Mouse (Mus musculus) ovary, adult 18-20 months (tissue): ENCODE results near the gene Ina.

ENCODE experiments used
- DNase-seq: peaks from one replicate; pipeline ENCODE4 v3.0.0; 2022; ENCODE audit warnings: low spot score, mixed read lengths

The Ina gene

GRCm38 (mm10) chr19:47014159-47014446 is 395 bp upstream of the Ina start:
- DNase-seq, result no peak

DNA sequence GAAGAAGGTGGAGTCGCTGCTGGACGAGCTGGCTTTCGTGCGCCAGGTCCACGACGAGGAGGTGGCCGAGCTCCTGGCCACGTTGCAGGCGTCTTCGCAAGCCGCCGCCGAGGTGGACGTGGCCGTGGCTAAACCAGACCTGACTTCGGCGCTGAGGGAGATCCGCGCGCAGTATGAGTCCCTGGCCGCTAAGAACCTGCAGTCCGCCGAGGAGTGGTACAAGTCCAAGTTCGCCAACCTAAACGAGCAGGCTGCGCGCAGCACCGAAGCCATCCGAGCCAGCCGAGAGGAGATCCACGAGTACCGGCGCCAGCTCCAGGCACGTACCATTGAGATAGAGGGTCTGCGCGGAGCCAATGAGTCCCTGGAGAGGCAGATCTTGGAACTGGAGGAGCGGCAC is 898 bp downstream of the Ina start:
- DNase-seq, result no peak

GRCm38 (mm10) chr19:47015965-47016364 is 1.5 kb downstream of the Ina start:
- DNase-seq, result no peak

DNA sequence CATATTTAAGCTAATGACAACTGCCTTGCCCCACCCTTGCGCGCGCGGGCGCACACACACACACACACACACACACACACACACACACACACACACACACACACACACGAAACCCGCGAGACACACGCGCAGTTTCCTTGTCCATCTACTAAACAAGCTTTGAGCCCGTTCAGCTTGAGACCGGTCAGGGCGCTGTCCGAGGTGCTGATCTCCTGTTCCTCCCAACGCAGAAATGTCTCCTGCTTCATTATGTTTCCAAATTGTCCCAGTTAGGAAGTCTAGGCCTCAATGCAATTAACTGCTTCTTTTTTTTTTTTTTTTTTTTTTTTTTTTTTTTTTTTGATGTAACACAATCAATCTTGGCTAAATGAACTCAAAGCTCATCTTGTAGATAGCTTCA is 2.0 kb downstream of the Ina start:
- DNase-seq, result peak; percentile 41

- DNase-seq, result no peak
Observed at GRCm38 (mm10) chr19:47017831-47018230, 3.3 kb downstream of the Ina start.

DNA sequence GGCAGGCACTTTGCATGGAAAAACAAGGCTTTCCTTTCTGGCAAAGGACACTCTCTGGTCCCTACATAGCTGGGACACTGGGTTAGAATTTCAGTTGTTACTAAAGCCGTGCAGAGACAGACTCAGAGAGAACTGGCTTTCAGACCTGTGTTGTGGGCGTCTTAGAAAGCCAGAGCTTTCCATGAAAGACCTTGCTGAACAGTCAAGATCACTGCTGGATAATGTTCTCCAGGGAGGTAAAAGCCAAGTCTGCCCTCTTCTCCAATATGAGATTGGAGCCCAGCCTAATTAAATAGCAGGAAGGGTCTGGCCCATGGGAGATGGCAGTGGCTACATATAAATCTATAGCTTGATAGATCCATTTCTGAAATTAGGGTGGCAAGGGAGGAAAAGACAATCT is 3.8 kb downstream of the Ina start:
- no peak for DNase-seq

GRCm38 (mm10) chr19:47019326-47019725 is 4.8 kb downstream of the Ina start:
- DNase-seq, result no peak

GRCm38 (mm10) chr19:47022709-47023108 is 8.2 kb downstream of the Ina start:
- no peak for DNase-seq

DNA sequence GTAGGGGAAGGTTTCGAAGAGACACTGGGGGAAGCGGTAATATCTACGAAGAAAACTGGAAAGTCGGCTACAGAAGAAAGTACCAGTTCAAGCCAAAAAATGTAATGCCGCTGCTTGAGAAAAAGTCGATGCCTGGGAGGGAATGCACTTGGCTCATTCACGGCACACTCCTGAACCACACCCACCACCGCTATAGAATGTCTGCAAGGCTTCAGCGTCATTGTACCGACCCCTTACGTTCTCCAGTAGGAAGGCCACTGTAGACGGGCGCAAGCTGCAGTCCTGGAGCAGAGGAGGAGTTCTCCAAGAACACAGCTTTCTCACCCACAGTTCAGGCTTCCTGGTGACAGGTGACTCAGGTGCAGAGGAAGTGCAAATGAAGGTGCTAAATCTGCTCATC is 9.0 kb downstream of the Ina start:
- no peak for DNase-seq

DNA sequence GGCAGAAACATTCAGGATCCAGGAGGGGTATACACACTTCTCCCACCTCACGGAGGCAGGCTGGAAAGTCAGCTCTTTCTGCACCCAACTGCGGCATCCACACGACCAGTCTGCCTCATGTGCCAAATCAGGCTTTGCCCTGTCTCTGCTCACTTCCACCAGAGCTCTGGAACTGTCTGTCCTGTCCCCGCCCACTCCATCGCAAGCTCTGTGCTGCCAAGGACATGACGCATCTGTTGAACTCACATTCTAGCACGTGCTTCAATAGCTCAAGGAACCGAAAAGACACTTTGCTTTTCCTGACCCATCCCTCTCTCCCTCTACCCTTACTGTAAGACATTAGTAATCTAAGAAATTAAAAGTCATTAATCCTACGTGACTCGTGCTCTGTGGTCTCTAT is 10.5 kb downstream of the Ina start:
- no peak for DNase-seq

GRCm38 (mm10) chr19:47026513-47026912 is 12.0 kb downstream of the Ina start:
- DNase-seq, result no peak

DNA sequence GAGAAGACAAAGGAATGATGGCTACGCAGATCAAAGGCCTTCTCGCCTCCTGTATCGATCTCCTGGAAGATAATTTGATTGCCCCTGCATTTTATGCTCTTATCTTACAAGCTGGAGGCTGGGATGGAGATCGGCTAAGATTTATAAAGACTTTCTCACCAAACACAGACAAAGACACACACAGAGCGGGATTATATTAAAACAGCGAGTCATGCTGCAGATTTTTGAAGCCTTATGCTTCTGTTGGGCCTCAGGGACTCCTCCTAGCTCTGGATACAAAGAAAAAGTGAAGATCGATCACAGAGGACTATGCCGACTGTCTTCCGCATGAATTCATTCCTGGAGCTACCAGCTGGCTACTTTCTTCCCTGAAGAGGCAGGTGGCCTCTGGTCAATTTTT is 15.3 kb downstream of the Ina start:
- no peak for DNase-seq

DNA sequence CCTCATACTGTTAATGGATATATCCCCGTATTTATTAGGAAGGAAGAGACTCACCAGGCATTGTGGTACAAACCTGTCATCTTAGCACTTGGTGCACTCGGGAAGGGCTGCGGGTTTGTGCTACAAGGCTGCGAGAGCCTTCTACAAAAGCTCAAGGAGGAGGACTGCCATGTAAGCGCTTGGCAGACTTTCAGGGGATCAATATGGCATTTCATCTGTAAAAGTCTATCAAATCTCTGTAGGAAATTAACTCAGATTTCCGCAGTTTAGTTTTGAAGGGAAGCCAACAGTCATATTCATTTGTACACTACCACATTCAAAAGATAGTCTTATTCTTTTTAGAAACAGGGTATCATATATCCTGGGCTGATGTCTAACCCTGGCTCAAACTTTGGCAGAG is 17.3 kb downstream of the Ina start:
- no peak for DNase-seq

DNA sequence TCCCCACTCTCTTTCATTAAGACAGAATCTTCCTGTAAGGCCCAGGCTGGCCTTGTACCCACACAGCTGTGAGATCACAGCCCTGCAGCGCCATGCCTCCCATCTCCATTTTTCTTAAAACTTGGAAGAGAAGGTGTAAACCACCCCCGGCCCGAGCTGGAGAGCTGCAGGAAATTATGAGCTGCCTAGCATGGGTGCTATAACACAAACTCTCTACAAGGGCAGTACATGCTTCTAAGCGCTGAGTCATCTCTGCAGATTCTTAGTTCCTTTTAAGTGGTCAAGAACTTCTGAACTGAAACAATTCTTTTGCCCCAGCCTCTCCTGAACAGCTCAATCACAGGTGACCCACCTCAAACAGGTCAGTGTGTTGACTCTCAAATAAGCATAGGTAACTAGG is 20.4 kb downstream of the Ina start:
- DNase-seq, result no peak

DNA sequence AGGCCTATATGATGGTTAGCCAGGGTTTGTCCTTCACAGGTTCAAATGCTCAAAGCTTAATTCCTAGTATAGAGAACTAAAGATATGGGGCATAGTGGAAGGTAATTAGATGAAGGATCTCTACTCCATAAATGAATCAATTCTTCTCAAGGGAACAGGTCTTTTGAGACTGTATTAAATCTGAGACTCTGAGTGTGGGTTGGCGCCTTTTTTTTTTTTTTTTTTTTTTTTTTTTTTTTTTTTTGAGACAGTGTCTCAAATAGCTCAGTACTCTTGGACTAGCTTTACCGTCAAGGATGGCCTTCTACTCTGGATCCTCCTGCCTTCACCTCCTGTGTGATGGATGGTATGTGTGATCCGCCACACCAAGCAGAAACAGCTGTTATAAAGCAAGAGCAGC is 22.1 kb downstream of the Ina start:
- no peak for DNase-seq

- no peak for DNase-seq
Observed at GRCm38 (mm10) chr19:47040720-47041473, 26.4 kb downstream of the Ina start.

GRCm38 (mm10) chr19:47043608-47044007 is 29.1 kb downstream of the Ina start:
- DNase-seq, result no peak

- no peak for DNase-seq
Observed at GRCm38 (mm10) chr19:47046343-47046742, 31.8 kb downstream of the Ina start.

DNA sequence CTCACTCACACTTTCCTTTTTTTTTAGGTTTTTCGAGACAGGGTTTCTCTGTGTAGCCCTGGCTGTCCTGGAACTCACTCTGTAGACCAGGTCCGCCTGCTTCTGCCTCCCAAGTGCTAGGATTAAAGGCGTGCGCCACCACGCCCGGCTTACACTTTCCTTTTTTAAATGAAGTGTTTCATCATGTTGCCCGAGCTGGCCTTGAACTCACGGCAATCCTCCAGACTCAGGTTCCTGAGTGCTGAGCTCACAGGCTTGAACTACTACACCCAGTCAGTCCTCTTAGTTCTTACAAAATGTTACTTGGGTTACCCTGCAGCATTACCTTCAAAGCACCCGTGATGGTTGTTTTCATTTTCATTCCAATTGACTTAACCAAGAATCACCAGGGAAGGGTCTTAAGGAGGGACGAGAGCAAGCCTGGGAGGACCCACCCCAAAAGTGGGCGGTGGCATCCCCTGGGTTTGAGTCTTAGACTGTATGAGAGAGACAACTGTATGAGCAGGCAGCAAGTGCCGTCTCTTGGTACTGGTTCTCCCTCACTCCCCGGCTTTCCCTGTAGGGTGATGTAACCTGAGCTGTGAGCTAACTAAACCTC is 32.8 kb downstream of the Ina start:
- DNase-seq, result no peak

GRCm38 (mm10) chr19:47049061-47049460 is 34.6 kb downstream of the Ina start:
- no peak for DNase-seq

DNA sequence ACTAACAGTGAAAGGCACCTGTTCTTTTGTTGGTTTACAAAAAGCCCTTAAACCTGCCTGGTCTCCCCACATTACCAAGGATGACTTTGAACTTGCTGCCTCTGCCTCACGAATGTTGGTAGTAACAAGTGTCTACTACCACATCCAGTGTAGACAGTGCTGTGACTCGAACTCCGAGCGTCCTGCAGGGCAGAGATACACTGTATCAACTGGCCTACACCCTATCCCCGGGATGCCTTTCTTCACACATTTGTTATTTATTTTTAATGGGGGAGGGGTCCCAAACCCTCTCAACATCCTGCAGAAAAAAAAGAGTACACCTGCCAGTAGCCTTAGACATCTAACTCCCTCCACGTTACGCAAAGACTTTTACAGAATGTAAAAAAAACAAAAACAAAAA is 35.3 kb downstream of the Ina start:
- DNase-seq, result no peak

- DNase-seq, result peak; percentile 46
Observed at GRCm38 (mm10) chr19:47050271-47051032, 36.0 kb downstream of the Ina start, which contains the start of gene Pcgf6. Gene Pcgf6, minus strand, starts transcription at chr19:47050906.

DNA sequence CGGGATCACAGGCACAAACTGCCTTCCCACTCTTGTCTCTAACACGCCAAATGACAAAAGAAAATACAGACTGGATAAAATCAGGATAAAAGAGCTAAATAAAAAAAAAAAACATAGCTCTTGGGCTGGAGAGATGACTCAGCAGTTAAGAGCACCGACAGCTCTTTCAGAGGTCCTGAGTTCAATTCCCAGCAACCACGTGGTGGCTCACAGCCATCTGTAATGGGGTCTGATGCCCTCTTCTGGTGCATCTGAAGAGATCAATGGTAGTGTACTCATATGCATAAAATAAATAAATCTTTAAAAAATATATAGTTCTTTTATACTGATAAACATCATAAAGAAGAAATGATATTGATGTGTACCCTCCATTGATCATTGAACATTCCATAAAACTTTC is 38.4 kb downstream of the Ina start:
- no peak for DNase-seq
